Mouse (Mus musculus) spleen, adult 2 months (tissue): Measurements from ENCODE around the gene Prss53. TPM values are rescaled to one million over a fixed set of nuclear protein-coding genes. Genes with fewer than 3 reads are reported as not detected.
A peak's percentile ranks its signal among the peaks of the same experiment; 100 is the strongest.
"Not testable (repeated sequence)": the region's sequence is repeated elsewhere in the genome, so short reads cannot be mapped to it uniquely, and the experiment has no call there.

Experiments
- DNase-seq, 2 experiments: peaks; one replicate each; pipeline versions ENCODE4 v3.0.0 to v3.0.0-alpha.2; 2012 to 2021; ENCODE audit warnings: low spot score in 2 of 2, low read depth in 1 of 2
- H3K27ac ChIP-seq: fragments of 200-500 bp; 2 replicates; pipeline ENCODE4 v1.5.1; 2012; ENCODE audit warnings: low read length, inconsistent platforms; ENCODE audit not compliant: insufficient read depth
- H3K27me3 ChIP-seq: fragments of 200-500 bp; 2 replicates; pipeline ENCODE4 v1.6.1; 2012; ENCODE audit warnings: mild to moderate bottlenecking, moderate library complexity, low read length, inconsistent platforms; ENCODE audit not compliant: control insufficient read depth, insufficient read depth
- H3K36me3 ChIP-seq: fragments of 200-500 bp; 2 replicates; pipeline ENCODE4 v1.6.1; 2012; ENCODE audit warnings: mild to moderate bottlenecking, low read length, inconsistent platforms; ENCODE audit not compliant: control insufficient read depth, insufficient read depth
- H3K4me1 ChIP-seq: fragments of 200-500 bp; 2 replicates; pipeline ENCODE4 v1.6.1; 2011; ENCODE audit warnings: inconsistent platforms; ENCODE audit not compliant: control insufficient read depth, insufficient read depth, insufficient read length
- H3K4me3 ChIP-seq: fragments of 200-500 bp; 2 replicates; pipeline ENCODE4 v1.5.1; 2011; ENCODE audit warnings: mild to moderate bottlenecking, inconsistent platforms; ENCODE audit not compliant: insufficient read depth, insufficient read length; ENCODE audit errors: extremely low read depth
- CTCF ChIP-seq: fragments of 200-500 bp; IDR thresholded peaks from 2 replicates; pipeline ENCODE4 v1.5.1; 2011; ENCODE audit warnings: mild to moderate bottlenecking, inconsistent platforms; ENCODE audit not compliant: insufficient read depth, insufficient read length, insufficient replicate concordance; ENCODE audit errors: extremely low read depth
- POLR2A ChIP-seq: fragments of 200-500 bp; IDR thresholded peaks from 2 replicates; pipeline ENCODE4 v1.6.1; 2011; ENCODE audit warnings: low read depth, low read length, inconsistent platforms
- WGBS: fragments of 180-500 bp; shearing (Covaris S2); methylation state at CpG from one replicate; pipeline ENCODE4 v1.1.7; 2018; 5-methylcytosine and 5-hydroxymethylcytosine counted together
- polyA plus RNA-seq: library from polyadenylated mRNA; depleted of rRNA; stranded (reverse); fragments of >200 nt; gene quantifications from 2 replicates; pipeline ENCODE4 v1.2.3, GENCODE M21; 2012; rRNA removed

Gene Prss53
- polyA plus RNA-seq, 1 experiment: 1.7 TPM

GRCm38 (mm10) chr7:127842001-127842718 lies 48.6 kb downstream of the Prss53 start:
- Histone ChIP-seq H3K27ac (peak overlapping the region; percentile 88), H3K4me1 (peaks cover 7% of the 10 kb centered on the region; the same call in 1 of the 2 replicates), H3K27me3 (no peaks in the 10 kb centered on the region), H3K4me3 (peak overlapping the region; percentile 80), H3K36me3 (peaks cover 9% of the 10 kb centered on the region)
- peak; percentile 63 to 80 for DNase-seq
- WGBS: under 1% methylated on average over 40 of the region's 40 CpGs
- TF ChIP-seq POLR2A: peak; percentile 71
- TF ChIP-seq CTCF: no peak

- peaks cover 4% of the 10 kb centered on the region for H3K36me3 ChIP-seq
- TF ChIP-seq POLR2A (peak; percentile 55), CTCF (no peak)
- peak overlapping the region; percentile 92 for H3K27ac ChIP-seq
- peaks cover 7% of the 10 kb centered on the region; the same call in 1 of the 2 replicates for H3K4me1 ChIP-seq
- peak; percentile 85 to 89 for DNase-seq
- H3K4me3 ChIP-seq: peak overlapping the region; percentile 80
- 1% methylated on average over 46 of the region's 46 CpGs for WGBS
- H3K27me3 ChIP-seq: no peaks in the 10 kb centered on the region
Measured at GRCm38 (mm10) chr7:127841340-127842000, 49.3 kb downstream of the Prss53 start.

- Histone ChIP-seq H3K36me3 (peaks cover 3% of the 10 kb centered on the region; the same call in 1 of the 2 replicates), H3K4me1 (peaks cover 7% of the 10 kb centered on the region; the same call in 1 of the 2 replicates), H3K4me3 (peak overlapping the region; percentile 80), H3K27ac (peak overlapping the region; percentile 92), H3K27me3 (no peaks in the 10 kb centered on the region)
- under 1% methylated on average over 15 of the region's 15 CpGs for WGBS
- no peak for TF ChIP-seq CTCF
- no peak for TF ChIP-seq POLR2A
- peak; percentile 21 to 39 for DNase-seq
Measured at GRCm38 (mm10) chr7:127840886-127841285, 49.9 kb downstream of the Prss53 start.

- not testable (repeated sequence) for H3K4me3 ChIP-seq, DNase-seq, H3K36me3 ChIP-seq, H3K27ac ChIP-seq, H3K4me1 ChIP-seq, H3K27me3 ChIP-seq
- WGBS: 96% methylated on average over 2 of the region's 2 CpGs
Measured at GRCm38 (mm10) chr7:127840031-127840430, 50.7 kb downstream of the Prss53 start.

- not testable (repeated sequence) for H3K27ac ChIP-seq, H3K27me3 ChIP-seq, H3K4me1 ChIP-seq, H3K4me3 ChIP-seq, H3K36me3 ChIP-seq, DNase-seq
- 95% methylated on average over 4 of the region's 4 CpGs for WGBS
Measured at GRCm38 (mm10) chr7:127837878-127838277, 52.9 kb downstream of the Prss53 start.

- peaks cover 4% of the 10 kb centered on the region; the same call in 1 of the 2 replicates for H3K4me1 ChIP-seq
- 91% methylated on average over 5 of the region's 5 CpGs for WGBS
- no peak overlapping the region for H3K4me3 ChIP-seq
- H3K36me3 ChIP-seq: no peaks in the 10 kb centered on the region
- DNase-seq: no peak
- TF ChIP-seq POLR2A: no peak
- no peak for TF ChIP-seq CTCF
- no peaks in the 10 kb centered on the region for H3K27me3 ChIP-seq
- H3K27ac ChIP-seq: no peak overlapping the region
Measured at GRCm38 (mm10) chr7:127837473-127837872, 53.3 kb downstream of the Prss53 start.

Other genes starting within 250 kb of the Prss53 start
- 17.7 and 26.1 TPM in 2 replicates for gene Bcl7c, start 182.0 kb downstream of the Prss53 start, polyA plus RNA-seq
- gene Ctf1, start 178.2 kb downstream of the Prss53 start, polyA plus RNA-seq: 0.91 and 1.4 TPM in 2 replicates
- gene Ctf2, start 158.8 kb downstream of the Prss53 start, polyA plus RNA-seq: not detected in 2 replicates
- gene Fbxl19, start 146.4 kb downstream of the Prss53 start, polyA plus RNA-seq: 17.4 and 23.6 TPM in 2 replicates
- gene Orai3, start 121.2 kb downstream of the Prss53 start, polyA plus RNA-seq: 50.3 and 62.9 TPM in 2 replicates
- gene Setd1a, start 114.3 kb downstream of the Prss53 start, polyA plus RNA-seq: 13.9 and 14.9 TPM in 2 replicates
- gene Gm49388, start 105.4 kb downstream of the Prss53 start, polyA plus RNA-seq: not detected in 2 replicates
- 22.7 and 23.6 TPM in 2 replicates for gene Hsd3b7, start 90.4 kb downstream of the Prss53 start, polyA plus RNA-seq
- 54.7 and 66.5 TPM in 2 replicates for gene Stx4a, start 66.7 kb downstream of the Prss53 start, polyA plus RNA-seq
- gene Stx1b, start 66.4 kb downstream of the Prss53 start, polyA plus RNA-seq: 1.2 and 1.4 TPM in 2 replicates
- gene Zfp646, start 14.7 kb downstream of the Prss53 start, polyA plus RNA-seq: 27.2 and 30.7 TPM in 2 replicates
- gene Zfp668, start 14.1 kb downstream of the Prss53 start, polyA plus RNA-seq: 8.6 and 10.4 TPM in 2 replicates
- not detected in 2 replicates for gene Gm21974, start 4.5 kb upstream of the Prss53 start, polyA plus RNA-seq
- 46.1 and 61.2 TPM in 2 replicates for gene Vkorc1, start 4.6 kb upstream of the Prss53 start, polyA plus RNA-seq
- gene Bckdk, start 13.1 kb upstream of the Prss53 start, polyA plus RNA-seq: 59.9 and 70.8 TPM in 2 replicates
- gene Kat8, start 21.5 kb upstream of the Prss53 start, polyA plus RNA-seq: 11.3 and 12.2 TPM in 2 replicates
- 3.7 and 4.2 TPM in 2 replicates for gene Prss8, start 39.1 kb upstream of the Prss53 start, polyA plus RNA-seq
- 4.4 and 6.0 TPM in 2 replicates for gene Prss36, start 55.8 kb upstream of the Prss53 start, polyA plus RNA-seq
- gene Fus, start 76.5 kb upstream of the Prss53 start, polyA plus RNA-seq: 239 and 285 TPM in 2 replicates
- 98.6 and 100 TPM in 2 replicates for gene Pycard, start 102.9 kb upstream of the Prss53 start, polyA plus RNA-seq
- gene Trim72, start 113.0 kb upstream of the Prss53 start, polyA plus RNA-seq: 0.19 and 0.33 TPM in 2 replicates
- gene Itgam, start 171.7 kb upstream of the Prss53 start, polyA plus RNA-seq: 11.1 and 26.4 TPM in 2 replicates
- 0.40 and 0.61 TPM in 2 replicates for gene Gm49368, start 171.7 kb upstream of the Prss53 start, polyA plus RNA-seq
- 28.4 and 29.5 TPM in 2 replicates for gene Itgax, start 238.6 kb upstream of the Prss53 start, polyA plus RNA-seq